Mouse (Mus musculus): ENCODE measurements around the gene Snx10.

DNA sequence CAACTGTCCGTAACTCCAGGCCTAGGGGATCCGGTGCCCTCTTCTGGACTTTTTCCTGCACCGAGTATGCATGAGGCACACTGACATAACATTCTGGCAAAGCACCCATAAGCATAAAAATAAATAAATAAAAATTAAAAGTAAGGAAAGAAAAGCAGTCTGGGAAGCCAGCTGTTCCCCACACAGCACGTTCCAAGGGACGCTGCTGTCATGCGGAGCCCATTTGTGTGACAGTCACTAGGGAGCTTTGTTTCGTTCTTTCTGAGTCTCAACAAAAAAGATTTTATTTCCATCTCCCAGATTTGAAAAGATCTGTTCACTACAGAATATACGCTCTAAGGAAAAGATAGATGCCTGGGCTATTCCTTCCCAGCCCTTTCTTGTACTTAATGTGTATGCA lies 45.4 kb downstream of the Snx10 start:
- TF ChIP-seq CTCF (IDR thresholded peaks at IDR 0.05; ENCODE audit: low read depth) (no peak), EP300 (IDR thresholded peaks at IDR 0.05; ENCODE audit: low read depth) (no peak)
